Mouse (Mus musculus) 3134 (cell line): ENCODE results near the gene Tinf2.

Source experiments
- DNase-seq: peaks from one replicate; pipeline ENCODE4 v3.0.0-alpha.2; 2011; ENCODE audit warnings: low spot score; ENCODE audit not compliant: insufficient read length; ENCODE audit errors: extremely low read depth

Gene Tinf2

GRCm38 (mm10) chr14:55637795-55638194, 43.8 kb downstream of the Tinf2 start, which contains the start of gene Gm49378:
Gene Gm49378 (minus strand): TSS chr14:55637895.
- no peak for DNase-seq

DNA sequence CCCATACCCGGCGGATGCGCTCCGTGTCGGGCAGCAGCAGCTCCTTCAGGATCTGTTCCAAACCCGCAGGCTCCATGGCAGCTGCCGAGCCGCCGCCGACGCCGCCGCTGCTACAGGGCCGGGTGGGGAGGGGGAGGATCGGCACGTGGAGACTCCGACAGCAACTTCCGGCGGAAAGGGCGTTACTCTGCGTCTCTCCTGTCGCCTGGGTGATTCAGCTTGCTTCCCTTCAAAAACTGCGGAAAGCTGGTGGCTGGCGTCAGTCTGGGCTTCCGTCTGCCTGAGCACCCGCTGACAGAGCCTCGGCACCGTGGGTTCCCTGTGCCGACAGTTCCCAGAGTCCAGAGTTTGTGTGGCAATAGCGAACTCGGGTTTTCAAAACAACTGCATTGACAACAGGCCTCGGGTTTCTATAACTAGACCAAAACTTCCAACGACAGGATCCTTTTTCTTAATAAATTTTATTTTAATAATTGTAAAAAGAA, 46.1 kb downstream of the Tinf2 start, which contains the start of gene Ipo4:
TSS of gene Ipo4 (minus strand) at position 435 of the 485 bp plus-strand sequence.
- peak; percentile 93 for DNase-seq

GRCm38 (mm10) chr14:55634874-55635522, 46.6 kb downstream of the Tinf2 start:
- no peak for DNase-seq

DNA sequence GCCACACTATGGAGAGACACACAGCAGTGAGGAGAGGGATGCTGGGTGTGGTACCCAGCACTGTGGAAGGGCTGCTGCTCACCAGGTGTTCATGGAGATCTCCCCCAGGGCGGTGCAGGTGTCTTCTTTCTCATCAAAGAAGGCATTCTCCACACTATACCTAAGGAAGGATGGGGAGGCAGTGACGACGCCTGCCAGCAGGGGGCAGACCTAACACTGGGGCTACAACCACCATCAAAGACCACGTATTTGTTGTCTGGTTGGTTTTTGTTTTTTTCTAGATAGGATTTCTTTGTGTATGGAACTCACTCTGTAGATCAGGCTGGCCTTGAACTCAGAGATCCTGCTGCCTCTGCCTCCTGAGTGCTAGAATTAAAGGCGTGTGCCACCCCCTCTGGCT, 52.3 kb downstream of the Tinf2 start:
- no peak for DNase-seq

- DNase-seq: no peak
Measured at GRCm38 (mm10) chr14:55628077-55628827, 53.4 kb downstream of the Tinf2 start.
